Mouse (Mus musculus) lung, postnatal 10 days (tissue): ENCODE measurements around the gene Hmcn1.
A peak's percentile ranks its signal among the peaks of the same experiment; 100 is the strongest.

ENCODE experiments used
- DNase-seq: peaks from one replicate; pipeline ENCODE4 v3.0.0; 2021

The Hmcn1 gene

GRCm38 (mm10) chr1:150631035-150631855, 362.0 kb downstream of the Hmcn1 start:
- no peak for DNase-seq

- DNase-seq = no peak
Measured at GRCm38 (mm10) chr1:150623226-150623625, 370.0 kb downstream of the Hmcn1 start.

GRCm38 (mm10) chr1:150610539-150610938, 382.7 kb downstream of the Hmcn1 start:
- no peak for DNase-seq

GRCm38 (mm10) chr1:150606173-150606572, 387.1 kb downstream of the Hmcn1 start:
- DNase-seq = no peak

GRCm38 (mm10) chr1:150593614-150594013, 399.6 kb downstream of the Hmcn1 start:
- DNase-seq = no peak

GRCm38 (mm10) chr1:150591253-150591652, 402.0 kb downstream of the Hmcn1 start:
- DNase-seq = peak; percentile 70

- no peak for DNase-seq
Measured at GRCm38 (mm10) chr1:150587410-150587809, 405.8 kb downstream of the Hmcn1 start.

GRCm38 (mm10) chr1:150584477-150584876, 408.8 kb downstream of the Hmcn1 start:
- DNase-seq = no peak

GRCm38 (mm10) chr1:150583734-150584133, 409.5 kb downstream of the Hmcn1 start:
- no peak for DNase-seq

GRCm38 (mm10) chr1:150580561-150580960, 412.7 kb downstream of the Hmcn1 start:
- DNase-seq = no peak

GRCm38 (mm10) chr1:150573407-150573806, 419.8 kb downstream of the Hmcn1 start:
- no peak for DNase-seq

- no peak for DNase-seq
Measured at GRCm38 (mm10) chr1:150570562-150571156, 422.6 kb downstream of the Hmcn1 start.

GRCm38 (mm10) chr1:150569820-150570543, 423.3 kb downstream of the Hmcn1 start:
- no peak for DNase-seq

GRCm38 (mm10) chr1:150566287-150566686, 426.9 kb downstream of the Hmcn1 start:
- DNase-seq = no peak

- no peak for DNase-seq
Measured at GRCm38 (mm10) chr1:150556621-150557020, 436.6 kb downstream of the Hmcn1 start.

GRCm38 (mm10) chr1:150551390-150551789, 441.8 kb downstream of the Hmcn1 start:
- no peak for DNase-seq

- no peak for DNase-seq
Measured at GRCm38 (mm10) chr1:150546463-150546862, 446.8 kb downstream of the Hmcn1 start.

GRCm38 (mm10) chr1:150540267-150540666, 453.0 kb downstream of the Hmcn1 start:
- peak; percentile 35 for DNase-seq

GRCm38 (mm10) chr1:150537410-150538128, 455.7 kb downstream of the Hmcn1 start:
- no peak for DNase-seq

GRCm38 (mm10) chr1:150535770-150536534, 457.3 kb downstream of the Hmcn1 start:
- DNase-seq = peak; percentile 48

GRCm38 (mm10) chr1:150534587-150534986, 458.6 kb downstream of the Hmcn1 start:
- DNase-seq = no peak

GRCm38 (mm10) chr1:150513041-150513440, 480.2 kb downstream of the Hmcn1 start:
- no peak for DNase-seq
